Mouse (Mus musculus): ENCODE measurements at regions not wholly inside any gene's neighbourhood (a gene's known extent, or its start where the extent isn't known, plus 50 kb on each side); places are given as distances from the start of the nearest gene placed in this dataset.

DNA sequence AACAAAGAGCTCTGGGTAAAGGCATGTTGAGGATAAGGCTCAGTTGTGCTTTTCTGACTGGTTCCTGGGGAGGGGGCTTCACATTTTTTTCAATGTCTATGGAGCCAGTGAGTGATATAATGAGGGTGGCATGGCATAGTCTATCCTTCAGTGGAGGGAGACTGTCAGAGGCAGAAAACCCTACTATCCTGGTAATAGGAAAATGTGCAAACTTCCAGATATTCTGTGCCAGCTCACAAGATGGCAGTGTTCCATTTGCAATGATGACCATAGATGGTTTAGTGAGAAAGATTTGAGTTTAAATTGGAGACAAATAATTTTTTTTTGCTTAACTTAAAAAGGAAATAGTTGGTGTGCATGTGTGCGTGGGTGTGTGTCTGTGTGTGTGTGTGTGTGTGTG, 352.8 kb downstream of the Dad1 start:
- TF ChIP-seq CTCF (IDR thresholded peaks at IDR 0.05; ENCODE audit: low read depth, low read length) (no peak), EP300 (IDR thresholded peaks at IDR 0.05; ENCODE audit: insufficient read depth, low read depth, low read length) (no peak)
